Mouse (Mus musculus) small intestine, adult 2 months (tissue): ENCODE results near the gene Tnrc18. TPM values are rescaled to one million over a fixed set of nuclear protein-coding genes. Genes with fewer than 3 reads are reported as not detected.

Experiments used
- H3K27ac ChIP-seq: fragments of 200-500 bp; 2 replicates; pipeline ENCODE4 v1.5.1; 2012; ENCODE audit warnings: low read depth, low read length, control low read depth, inconsistent platforms; ENCODE audit not compliant: insufficient read depth
- H3K27me3 ChIP-seq: fragments of 200-500 bp; 2 replicates; pipeline ENCODE4 v1.6.1; 2012; ENCODE audit warnings: mild to moderate bottlenecking, moderate library complexity, low read length, inconsistent platforms; ENCODE audit not compliant: control insufficient read depth, insufficient read depth
- H3K36me3 ChIP-seq: fragments of 200-500 bp; 2 replicates; pipeline ENCODE4 v1.6.1; 2012; ENCODE audit warnings: mild to moderate bottlenecking, low read length, control low read depth, inconsistent platforms; ENCODE audit not compliant: control insufficient read depth, insufficient read depth
- H3K4me1 ChIP-seq: fragments of 200-500 bp; 2 replicates; pipeline ENCODE4 v1.6.1; 2012; ENCODE audit warnings: low read length, inconsistent platforms, mixed read lengths; ENCODE audit not compliant: control insufficient read depth, insufficient read depth, insufficient read length
- H3K4me3 ChIP-seq: fragments of 200-500 bp; 2 replicates; pipeline ENCODE4 v1.5.1; 2012; ENCODE audit warnings: low read depth, mild to moderate bottlenecking, control low read depth, inconsistent platforms, low read length, moderate library complexity
- CTCF ChIP-seq: fragments of 200-500 bp; IDR thresholded peaks from 2 replicates; pipeline ENCODE4 v1.5.1; 2012; ENCODE audit warnings: low read depth, mild to moderate bottlenecking, control low read depth, inconsistent platforms, low read length, moderate library complexity, mixed read lengths; ENCODE audit not compliant: insufficient replicate concordance, insufficient read length; ENCODE audit errors: extremely low read depth
- POLR2A ChIP-seq: fragments of 200-500 bp; IDR thresholded peaks from 2 replicates; pipeline ENCODE4 v1.6.1; 2012; ENCODE audit warnings: low read depth, mild to moderate bottlenecking, control low read depth, inconsistent platforms, low read length, moderate library complexity
- WGBS: fragments of 180-500 bp; shearing (Covaris S2); methylation state at CpG from one replicate; pipeline ENCODE4 v1.1.7; 2018; 5-methylcytosine and 5-hydroxymethylcytosine counted together
- polyA plus RNA-seq: library from polyadenylated mRNA; depleted of rRNA; stranded (reverse); fragments of >200 nt; gene quantifications from 2 replicates; pipeline ENCODE4 v1.2.3, GENCODE M21; 2012; rRNA removed

Gene Tnrc18
- 38.6 and 108 TPM in 2 replicates for polyA plus RNA-seq

DNA sequence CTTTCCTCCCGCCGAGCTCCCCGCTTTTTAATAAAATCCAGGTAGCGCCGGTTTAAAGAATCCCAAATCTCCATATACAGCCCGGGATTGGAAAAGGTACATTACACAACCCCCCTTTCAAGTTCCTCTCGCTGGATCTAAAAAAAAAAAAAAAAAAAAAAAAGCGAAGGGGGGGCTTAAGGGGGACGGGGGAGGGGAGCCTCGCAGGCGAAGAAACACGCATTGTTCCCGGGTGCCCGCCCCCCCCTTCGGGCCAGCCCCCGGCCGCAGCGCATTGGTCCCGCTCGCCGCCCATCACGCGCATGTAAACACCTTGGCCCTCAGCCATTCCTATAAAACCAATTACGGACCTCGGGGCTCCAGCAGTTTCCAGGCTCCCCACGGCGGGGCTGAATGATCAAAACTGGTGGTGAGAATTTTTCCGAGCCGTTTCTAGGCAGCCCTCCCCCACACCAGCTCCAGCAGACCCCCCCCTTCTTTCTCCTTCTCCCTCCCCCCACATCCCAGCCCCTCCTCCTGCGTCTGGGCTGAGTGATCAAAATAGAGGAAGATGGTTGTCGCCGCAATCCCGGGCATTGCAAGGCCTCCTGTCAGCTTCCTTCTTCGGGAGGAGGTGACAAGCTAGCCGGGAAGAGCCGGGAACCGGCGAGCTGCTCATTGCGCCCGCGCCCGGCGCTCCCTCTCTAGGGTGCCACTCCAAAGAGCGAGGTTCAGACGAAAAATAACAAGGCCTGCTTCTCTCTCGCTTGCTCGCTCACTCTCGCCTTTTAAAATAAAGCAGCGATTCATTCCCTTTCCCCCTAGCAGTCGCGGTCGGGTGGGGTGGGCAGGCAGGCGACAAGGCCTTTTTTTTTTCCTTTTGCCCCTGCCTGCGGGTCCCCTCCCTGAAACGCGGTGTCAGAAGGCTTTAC, at the start of gene Tnrc18:
Gene Tnrc18, minus strand, starts transcription at position 139 of the 911 bp plus-strand sequence.
- peak within 1 kb of the TSS; percentile 98 for H3K4me3 ChIP-seq
- TF ChIP-seq CTCF (no peak), POLR2A (peak; percentile 88)
- H3K36me3 ChIP-seq: no peaks in the 10 kb centered on the region
- WGBS: under 1% methylated on average over 55 of the region's 56 CpGs
- no peaks in the 10 kb centered on the region for H3K27me3 ChIP-seq
- H3K27ac ChIP-seq: peak within 1 kb of the TSS; percentile 99
- peaks cover 2% of the 10 kb centered on the region; the same call in 1 of the 2 replicates for H3K4me1 ChIP-seq

DNA sequence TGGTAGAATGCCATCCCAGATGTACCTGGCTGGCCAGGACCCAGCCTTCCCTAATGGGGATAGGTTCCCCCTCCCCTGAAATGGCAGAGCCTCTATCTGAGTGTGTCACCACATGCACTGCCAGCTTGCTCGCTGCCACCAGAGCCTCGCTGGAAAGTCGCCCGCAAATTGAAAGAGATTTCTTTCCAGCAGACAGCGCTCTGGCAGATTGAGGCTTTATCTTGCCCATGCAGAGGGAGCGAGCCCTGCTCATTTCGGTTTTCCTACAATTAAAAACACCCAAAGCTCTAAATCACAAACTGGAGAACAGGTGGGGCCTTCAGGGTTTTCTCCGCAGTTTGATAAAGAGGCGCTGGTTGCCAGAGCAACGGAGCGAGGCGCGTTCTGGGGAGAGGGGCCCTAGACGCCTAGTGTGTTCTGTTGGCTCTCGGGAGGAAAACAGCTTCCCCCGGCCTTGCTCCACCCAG, 40.3 kb upstream of the Tnrc18 start:
- 26% methylated on average over 16 of the region's 16 CpGs for WGBS
- H3K4me3 ChIP-seq: no peak overlapping the region
- TF ChIP-seq POLR2A (no peak), CTCF (no peak)
- no peaks in the 10 kb centered on the region for H3K36me3 ChIP-seq
- no peak overlapping the region for H3K27ac ChIP-seq
- H3K4me1 ChIP-seq: no peaks in the 10 kb centered on the region
- H3K27me3 ChIP-seq: no peaks in the 10 kb centered on the region

DNA sequence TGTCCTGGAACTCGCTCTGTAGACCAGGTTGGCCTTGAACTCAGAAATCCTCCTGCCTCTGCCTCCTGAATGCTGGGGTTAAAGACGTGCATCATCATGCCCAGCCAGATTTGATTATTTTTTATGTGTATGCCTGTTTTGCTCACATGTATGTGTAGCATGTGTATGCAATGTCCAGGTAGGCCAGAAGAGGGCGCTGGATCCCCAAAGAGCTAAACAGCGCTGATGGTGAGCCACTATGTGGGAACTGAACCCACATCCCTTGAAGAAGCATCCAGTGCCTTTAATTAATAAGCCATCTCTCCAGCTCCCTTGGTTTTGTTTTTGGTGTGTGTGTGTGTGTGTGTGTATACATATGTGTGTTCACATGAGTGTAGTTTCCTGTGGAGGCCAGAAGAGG, 38.9 kb upstream of the Tnrc18 start:
- Histone ChIP-seq H3K4me1 (peaks cover 4% of the 10 kb centered on the region; the same call in 1 of the 2 replicates), H3K4me3 (no peak overlapping the region), H3K27me3 (no peaks in the 10 kb centered on the region), H3K36me3 (no peaks in the 10 kb centered on the region), H3K27ac (no peak overlapping the region)
- TF ChIP-seq CTCF: 0 out of 2 replicates have a peak, but pooled peaks have one; percentile 34
- no peak for TF ChIP-seq POLR2A
- 87% methylated on average over 4 of the region's 4 CpGs for WGBS

DNA sequence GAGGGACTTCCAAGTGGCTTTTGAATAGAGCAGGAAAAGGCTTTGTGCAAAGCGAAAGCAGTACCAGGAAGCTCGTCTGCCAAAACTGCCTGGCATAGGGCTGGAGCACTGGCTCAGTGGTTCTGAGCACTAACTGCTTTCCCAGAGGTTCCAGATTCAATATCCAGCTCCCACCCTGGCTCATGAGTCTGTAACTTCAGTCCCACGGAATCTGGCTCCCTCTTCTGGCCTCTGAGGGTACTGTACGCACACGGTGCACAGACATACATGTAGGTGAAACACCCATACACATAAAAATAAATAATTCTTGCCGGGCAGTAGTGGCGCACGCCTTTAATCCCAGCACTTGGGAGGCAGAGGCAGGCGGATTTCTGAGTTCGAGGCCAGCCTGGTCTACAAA, 37.4 kb upstream of the Tnrc18 start:
- no peak overlapping the region for H3K4me3 ChIP-seq
- H3K36me3 ChIP-seq: no peaks in the 10 kb centered on the region
- H3K4me1 ChIP-seq: peaks cover 12% of the 10 kb centered on the region; the same call in 1 of the 2 replicates
- H3K27ac ChIP-seq: no peak overlapping the region
- peak; percentile 63; the same call in 1 of the 2 replicates for TF ChIP-seq CTCF
- no peak for TF ChIP-seq POLR2A
- WGBS: 85% methylated on average over 10 of the region's 10 CpGs
- no peaks in the 10 kb centered on the region for H3K27me3 ChIP-seq

DNA sequence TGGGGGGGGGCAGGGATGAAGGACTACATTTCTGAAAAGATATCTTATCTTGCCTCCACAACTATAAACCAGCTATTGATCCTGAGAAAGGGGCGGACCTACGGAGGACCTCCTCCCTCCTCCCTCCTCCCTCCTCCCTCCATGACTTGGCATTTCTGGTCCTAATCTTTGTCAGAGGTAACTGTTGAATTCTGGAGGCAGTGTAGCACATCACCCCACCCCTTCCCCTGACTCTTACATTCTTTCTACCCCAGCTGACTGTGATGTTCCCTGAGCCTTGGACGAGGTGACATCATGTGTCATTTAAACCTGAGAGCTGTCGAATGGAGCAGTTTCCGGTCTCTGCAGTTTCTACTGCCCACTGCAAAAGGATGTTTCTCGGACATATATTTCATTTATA, 36.1 kb upstream of the Tnrc18 start:
- no peaks in the 10 kb centered on the region for H3K36me3 ChIP-seq
- H3K4me3 ChIP-seq: no peak overlapping the region
- H3K27me3 ChIP-seq: no peaks in the 10 kb centered on the region
- 51% methylated on average over 6 of the region's 6 CpGs for WGBS
- no peak overlapping the region for H3K27ac ChIP-seq
- TF ChIP-seq POLR2A: no peak
- TF ChIP-seq CTCF: no peak
- H3K4me1 ChIP-seq: peaks cover 12% of the 10 kb centered on the region; the same call in 1 of the 2 replicates

DNA sequence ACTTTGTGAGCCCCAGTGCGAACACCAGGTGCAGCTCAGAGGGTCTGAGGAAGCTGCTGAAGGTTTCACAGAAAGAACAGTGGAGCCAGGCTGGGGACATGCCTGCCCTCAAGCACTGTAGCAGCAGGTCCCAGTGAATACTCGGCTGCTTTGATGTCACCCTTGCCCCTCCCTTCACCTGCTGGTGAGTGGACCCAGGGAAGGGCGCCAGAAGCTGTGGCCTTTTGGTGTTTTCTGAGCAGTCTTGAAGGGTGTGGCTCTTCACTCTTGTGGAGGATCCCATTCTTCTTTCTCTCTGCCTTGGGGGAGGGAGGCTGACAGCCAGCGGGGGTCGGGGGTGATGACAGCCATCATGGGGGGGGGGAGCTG, 34.2 kb upstream of the Tnrc18 start:
- H3K27ac ChIP-seq: no peak overlapping the region
- WGBS: 33% methylated on average over 5 of the region's 5 CpGs
- TF ChIP-seq CTCF (no peak), POLR2A (no peak)
- H3K4me1 ChIP-seq: peaks cover 12% of the 10 kb centered on the region; the same call in 1 of the 2 replicates
- H3K36me3 ChIP-seq: no peaks in the 10 kb centered on the region
- H3K27me3 ChIP-seq: no peaks in the 10 kb centered on the region
- H3K4me3 ChIP-seq: no peak overlapping the region
